Mouse (Mus musculus) c-Kit-positive CD71-positive TER-119-negative erythroid progenitor cells, embryonic 14.5 days (primary cell): ENCODE results near the gene Ctse.

Source experiments
- DNase-seq: peaks from one replicate; pipeline ENCODE4 v3.0.0-alpha.2; 2013; ENCODE audit warnings: low read depth

Gene Ctse

DNA sequence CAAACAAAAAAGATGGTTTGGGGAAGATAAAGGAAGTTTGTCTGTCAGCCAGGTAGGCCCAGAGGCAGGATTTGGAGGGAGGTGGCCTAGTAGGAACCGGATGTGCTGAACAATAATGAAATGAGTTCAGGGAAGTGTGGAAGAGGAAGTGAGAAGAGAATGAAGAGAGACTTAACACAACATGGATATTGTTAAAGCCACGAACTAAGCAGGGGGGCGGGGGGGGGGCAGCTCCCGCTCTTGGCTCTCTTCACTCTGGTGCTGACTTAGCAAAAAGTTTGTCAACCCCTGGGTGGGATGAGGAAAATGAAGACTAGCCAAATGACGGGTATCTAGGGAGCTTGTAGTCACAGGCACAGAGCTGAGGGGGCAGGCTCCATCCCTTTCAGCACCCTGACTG lies 62.3 kb downstream of the Ctse start:
- no peak for DNase-seq

- DNase-seq, result no peak
Measured at GRCm38 (mm10) chr1:131701391-131701790, 63.3 kb downstream of the Ctse start.

DNA sequence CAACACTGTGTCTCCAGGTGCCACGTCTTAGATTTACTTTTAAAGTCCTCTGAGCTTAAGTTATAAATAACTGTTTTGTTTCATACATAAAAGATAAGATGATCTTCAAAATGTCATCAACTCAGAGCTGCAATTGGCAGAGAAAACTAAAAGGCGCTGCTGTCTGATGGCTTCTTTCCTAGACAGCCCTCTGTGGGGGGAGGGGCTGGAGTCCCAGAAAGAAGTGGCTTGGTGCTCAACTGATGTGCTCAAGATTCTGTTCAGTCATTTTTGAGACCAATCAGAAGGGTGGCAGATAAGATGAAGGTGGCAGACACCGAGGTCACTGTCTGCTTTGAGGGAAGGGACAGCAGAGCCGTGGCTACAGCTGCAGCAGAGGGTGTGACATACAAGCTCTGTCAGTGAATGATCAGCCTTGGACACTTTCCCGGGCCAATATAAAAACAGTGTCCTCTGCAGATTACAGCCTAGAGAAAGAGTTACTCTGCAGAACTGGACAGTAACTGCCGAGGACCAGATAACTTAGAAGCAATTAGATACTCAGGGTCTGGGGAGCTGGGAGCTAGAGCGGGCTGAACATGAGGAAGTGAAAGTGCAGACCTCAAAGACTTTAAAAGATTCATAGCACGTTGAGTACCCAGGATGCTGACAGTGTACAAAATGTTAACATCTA lies 64.1 kb downstream of the Ctse start:
- no peak for DNase-seq

GRCm38 (mm10) chr1:131703482-131703881 lies 65.4 kb downstream of the Ctse start:
- no peak for DNase-seq

DNA sequence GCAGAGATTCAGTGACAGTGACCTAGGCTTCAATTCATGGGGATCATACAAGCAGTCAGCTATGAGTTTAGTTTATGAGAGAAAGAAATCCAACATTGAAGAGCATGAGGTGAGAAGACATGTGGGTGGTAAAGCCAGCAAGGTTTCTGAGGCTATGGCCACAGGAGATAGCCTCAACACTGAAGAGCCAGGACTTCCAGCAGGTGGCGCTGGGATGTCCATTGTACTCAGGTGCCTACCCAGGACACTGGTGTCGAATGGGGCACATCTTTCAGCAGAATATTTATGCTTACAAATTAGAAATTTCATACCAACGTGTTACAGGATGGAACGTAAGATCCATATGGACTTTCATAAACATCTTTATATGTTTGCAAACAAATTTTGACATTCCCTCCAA lies 70.2 kb downstream of the Ctse start:
- peak; percentile 31 for DNase-seq

- no peak for DNase-seq
Measured at GRCm38 (mm10) chr1:131711518-131711917, 73.4 kb downstream of the Ctse start.

- DNase-seq, result peak; percentile 50
Measured at GRCm38 (mm10) chr1:131712386-131712785, 74.3 kb downstream of the Ctse start.

GRCm38 (mm10) chr1:131714388-131715337 lies 76.6 kb downstream of the Ctse start:
- no peak for DNase-seq

GRCm38 (mm10) chr1:131718952-131719694 lies 81.0 kb downstream of the Ctse start:
- DNase-seq, result no peak

GRCm38 (mm10) chr1:131721989-131722388 lies 83.9 kb downstream of the Ctse start:
- DNase-seq, result no peak

DNA sequence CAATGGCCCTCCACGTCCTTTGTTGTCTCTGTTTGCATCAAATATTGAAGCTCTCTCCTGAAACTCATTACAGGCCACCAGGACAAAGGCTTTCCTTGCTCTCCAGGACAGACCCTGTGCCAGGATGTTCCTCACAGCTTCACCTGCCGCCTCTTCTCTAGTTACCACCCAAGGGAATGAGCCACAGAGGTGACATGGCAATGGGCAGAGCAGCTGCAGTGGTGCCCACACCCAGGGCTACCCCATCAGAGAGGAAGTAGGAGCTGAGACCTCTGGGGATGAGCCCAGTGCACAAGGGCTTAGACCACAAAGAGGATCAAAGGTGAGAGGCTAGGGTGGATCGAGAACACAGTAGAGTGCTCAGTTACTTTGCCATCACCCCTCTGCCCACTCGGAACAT lies 85.4 kb downstream of the Ctse start:
- no peak for DNase-seq
